Mouse (Mus musculus): ENCODE results near the gene Mob1b. TPM values are rescaled to one million over a fixed set of nuclear protein-coding genes. Genes with fewer than 3 reads are reported as not detected.

The Mob1b gene
- polyA plus RNA-seq, 1 experiment from 2014 or later, result 10.4 TPM

- Histone ChIP-seq H3K4me3 (ENCODE audit: low read depth, low read length) (no peak overlapping the region), H3K4me2 (ENCODE audit: low read depth, low read length) (no peak overlapping the region), H3K4me1 (ENCODE audit: control insufficient read depth, low read depth, low read length) (no peaks in the 10 kb centered on the region), H3K36me3 (ENCODE audit: control insufficient read depth, insufficient read depth) (peaks cover 5% of the 10 kb centered on the region; the same call in 1 of the 2 replicates), H3K27ac (ENCODE audit: low read length) (no peak overlapping the region), H3K27me3 (ENCODE audit: control insufficient read depth, insufficient read depth, low read depth, low read length) (no peaks in the 10 kb centered on the region), H3K9ac (ENCODE audit: low read depth, low read length) (no peak overlapping the region), H3K9me3 (replicated peaks; ENCODE audit: control insufficient read depth, low read length) (no peaks in the 10 kb centered on the region)
- 44% methylated on average over 9 of the region's 9 CpGs for WGBS (ENCODE audit: insufficient replicate concordance)
- ATAC-seq (ENCODE audit: low read depth), result no peak
Observed at GRCm38 (mm10) chr5:88790675-88791074, 70.0 kb downstream of the Mob1b start.

GRCm38 (mm10) chr5:88791256-88792245 is 70.9 kb downstream of the Mob1b start:
- H3K4me2 ChIP-seq (ENCODE audit: low read depth, low read length), result no peak overlapping the region
- 30% methylated on average over 10 of the region's 10 CpGs for WGBS (ENCODE audit: insufficient replicate concordance)
- no peak overlapping the region for H3K9ac ChIP-seq (ENCODE audit: low read depth, low read length)
- no peaks in the 10 kb centered on the region for H3K9me3 ChIP-seq (replicated peaks; ENCODE audit: control insufficient read depth, low read length)
- H3K27ac ChIP-seq (ENCODE audit: low read length), result no peak overlapping the region
- ATAC-seq (ENCODE audit: low read depth), result no peak
- no peaks in the 10 kb centered on the region for H3K4me1 ChIP-seq (ENCODE audit: control insufficient read depth, low read depth, low read length)
- no peak overlapping the region for H3K4me3 ChIP-seq (ENCODE audit: low read depth, low read length)
- H3K36me3 ChIP-seq (ENCODE audit: control insufficient read depth, insufficient read depth), result 0 out of 2 replicates have a peak, but pooled peaks cover 3% of the 10 kb centered on the region
- H3K27me3 ChIP-seq (ENCODE audit: control insufficient read depth, insufficient read depth, low read depth, low read length), result no peaks in the 10 kb centered on the region

- H3K4me3 ChIP-seq (ENCODE audit: low read depth, low read length), result no peak overlapping the region
- H3K4me2 ChIP-seq (ENCODE audit: low read depth, low read length), result no peak overlapping the region
- no peak overlapping the region for H3K9ac ChIP-seq (ENCODE audit: low read depth, low read length)
- no peaks in the 10 kb centered on the region for H3K4me1 ChIP-seq (ENCODE audit: control insufficient read depth, low read depth, low read length)
- 66% methylated on average over 3 of the region's 3 CpGs for WGBS (ENCODE audit: insufficient replicate concordance)
- H3K36me3 ChIP-seq (ENCODE audit: control insufficient read depth, insufficient read depth), result no peaks in the 10 kb centered on the region
- H3K9me3 ChIP-seq (replicated peaks; ENCODE audit: control insufficient read depth, low read length), result no peaks in the 10 kb centered on the region
- ATAC-seq (ENCODE audit: low read depth), result no peak
- H3K27ac ChIP-seq (ENCODE audit: low read length), result no peak overlapping the region
- no peaks in the 10 kb centered on the region for H3K27me3 ChIP-seq (ENCODE audit: control insufficient read depth, insufficient read depth, low read depth, low read length)
Observed at GRCm38 (mm10) chr5:88793676-88794075, 73.0 kb downstream of the Mob1b start.

GRCm38 (mm10) chr5:88795910-88796584 is 75.4 kb downstream of the Mob1b start:
- no peaks in the 10 kb centered on the region for H3K27me3 ChIP-seq (ENCODE audit: control insufficient read depth, insufficient read depth, low read depth, low read length)
- no peaks in the 10 kb centered on the region for H3K36me3 ChIP-seq (ENCODE audit: control insufficient read depth, insufficient read depth)
- peak overlapping the region; percentile 22; the same call in 1 of the 2 replicates for H3K4me2 ChIP-seq (ENCODE audit: low read depth, low read length)
- WGBS (ENCODE audit: insufficient replicate concordance), result 43% methylated on average over 9 of the region's 9 CpGs
- H3K9me3 ChIP-seq (replicated peaks; ENCODE audit: control insufficient read depth, low read length), result no peaks in the 10 kb centered on the region
- H3K4me1 ChIP-seq (ENCODE audit: control insufficient read depth, low read depth, low read length), result no peaks in the 10 kb centered on the region
- no peak overlapping the region for H3K4me3 ChIP-seq (ENCODE audit: low read depth, low read length)
- peak; percentile 54; the same call in 1 of the 2 replicates for ATAC-seq (ENCODE audit: low read depth)
- no peak overlapping the region for H3K9ac ChIP-seq (ENCODE audit: low read depth, low read length)
- H3K27ac ChIP-seq (ENCODE audit: low read length), result no peak overlapping the region; the same call in 1 of the 2 replicates

GRCm38 (mm10) chr5:88796588-88796987 is 75.9 kb downstream of the Mob1b start:
- ATAC-seq (ENCODE audit: low read depth), result peak; percentile 85
- 61% methylated on average over 11 of the region's 11 CpGs for WGBS (ENCODE audit: insufficient replicate concordance)
- no peaks in the 10 kb centered on the region for H3K4me1 ChIP-seq (ENCODE audit: control insufficient read depth, low read depth, low read length)
- H3K27me3 ChIP-seq (ENCODE audit: control insufficient read depth, insufficient read depth, low read depth, low read length), result no peaks in the 10 kb centered on the region
- H3K4me3 ChIP-seq (ENCODE audit: low read depth, low read length), result no peak overlapping the region
- peak overlapping the region; percentile 65 for H3K27ac ChIP-seq (ENCODE audit: low read length)
- H3K36me3 ChIP-seq (ENCODE audit: control insufficient read depth, insufficient read depth), result no peaks in the 10 kb centered on the region
- no peak overlapping the region for H3K9ac ChIP-seq (ENCODE audit: low read depth, low read length)
- no peaks in the 10 kb centered on the region for H3K9me3 ChIP-seq (replicated peaks; ENCODE audit: control insufficient read depth, low read length)
- peak overlapping the region; percentile 22; the same call in 1 of the 2 replicates for H3K4me2 ChIP-seq (ENCODE audit: low read depth, low read length)

GRCm38 (mm10) chr5:88797121-88797520 is 76.5 kb downstream of the Mob1b start:
- no peak overlapping the region for H3K4me3 ChIP-seq (ENCODE audit: low read depth, low read length)
- WGBS (ENCODE audit: insufficient replicate concordance), result 64% methylated on average over 6 of the region's 6 CpGs
- no peaks in the 10 kb centered on the region for H3K36me3 ChIP-seq (ENCODE audit: control insufficient read depth, insufficient read depth)
- no peaks in the 10 kb centered on the region for H3K27me3 ChIP-seq (ENCODE audit: control insufficient read depth, insufficient read depth, low read depth, low read length)
- H3K9ac ChIP-seq (ENCODE audit: low read depth, low read length), result no peak overlapping the region
- no peaks in the 10 kb centered on the region for H3K9me3 ChIP-seq (replicated peaks; ENCODE audit: control insufficient read depth, low read length)
- H3K27ac ChIP-seq (ENCODE audit: low read length), result peak overlapping the region; percentile 65; the same call in 1 of the 2 replicates
- peak; percentile 62; the same call in 1 of the 2 replicates for ATAC-seq (ENCODE audit: low read depth)
- peak overlapping the region; percentile 21; the same call in 1 of the 2 replicates for H3K4me2 ChIP-seq (ENCODE audit: low read depth, low read length)
- H3K4me1 ChIP-seq (ENCODE audit: control insufficient read depth, low read depth, low read length), result no peaks in the 10 kb centered on the region

- Histone ChIP-seq H3K36me3 (ENCODE audit: control insufficient read depth, insufficient read depth) (no peaks in the 10 kb centered on the region), H3K9ac (ENCODE audit: low read depth, low read length) (no peak overlapping the region), H3K27ac (ENCODE audit: low read length) (no peak overlapping the region), H3K27me3 (ENCODE audit: control insufficient read depth, insufficient read depth, low read depth, low read length) (no peaks in the 10 kb centered on the region; the same call in 1 of the 2 replicates), H3K9me3 (replicated peaks; ENCODE audit: control insufficient read depth, low read length) (no peaks in the 10 kb centered on the region), H3K4me1 (ENCODE audit: control insufficient read depth, low read depth, low read length) (no peaks in the 10 kb centered on the region), H3K4me2 (ENCODE audit: low read depth, low read length) (no peak overlapping the region), H3K4me3 (ENCODE audit: low read depth, low read length) (no peak overlapping the region)
- ATAC-seq (ENCODE audit: low read depth), result no peak
- 71% methylated on average over 4 of the region's 4 CpGs for WGBS (ENCODE audit: insufficient replicate concordance)
Observed at GRCm38 (mm10) chr5:88805616-88806015, 85.0 kb downstream of the Mob1b start.

- H3K4me3 ChIP-seq (ENCODE audit: low read depth, low read length), result no peak overlapping the region
- 19% methylated on average over 5 of the region's 5 CpGs for WGBS (ENCODE audit: insufficient replicate concordance)
- H3K4me1 ChIP-seq (ENCODE audit: control insufficient read depth, low read depth, low read length), result no peaks in the 10 kb centered on the region
- no peak for ATAC-seq (ENCODE audit: low read depth)
- no peaks in the 10 kb centered on the region for H3K36me3 ChIP-seq (ENCODE audit: control insufficient read depth, insufficient read depth)
- H3K4me2 ChIP-seq (ENCODE audit: low read depth, low read length), result no peak overlapping the region
- no peaks in the 10 kb centered on the region; the same call in 1 of the 2 replicates for H3K27me3 ChIP-seq (ENCODE audit: control insufficient read depth, insufficient read depth, low read depth, low read length)
- no peak overlapping the region for H3K9ac ChIP-seq (ENCODE audit: low read depth, low read length)
- H3K27ac ChIP-seq (ENCODE audit: low read length), result no peak overlapping the region
- no peaks in the 10 kb centered on the region for H3K9me3 ChIP-seq (replicated peaks; ENCODE audit: control insufficient read depth, low read length)
Observed at GRCm38 (mm10) chr5:88806278-88806677, 85.6 kb downstream of the Mob1b start.
